Mouse (Mus musculus) spleen, postnatal 4 days (tissue): ENCODE data around the gene B4galt2.

ENCODE experiments used
- DNase-seq, 2 experiments: peaks; one replicate each; pipeline ENCODE4 v3.0.0; 2022; ENCODE audit warnings: low spot score in 2 of 2

Gene B4galt2

DNA sequence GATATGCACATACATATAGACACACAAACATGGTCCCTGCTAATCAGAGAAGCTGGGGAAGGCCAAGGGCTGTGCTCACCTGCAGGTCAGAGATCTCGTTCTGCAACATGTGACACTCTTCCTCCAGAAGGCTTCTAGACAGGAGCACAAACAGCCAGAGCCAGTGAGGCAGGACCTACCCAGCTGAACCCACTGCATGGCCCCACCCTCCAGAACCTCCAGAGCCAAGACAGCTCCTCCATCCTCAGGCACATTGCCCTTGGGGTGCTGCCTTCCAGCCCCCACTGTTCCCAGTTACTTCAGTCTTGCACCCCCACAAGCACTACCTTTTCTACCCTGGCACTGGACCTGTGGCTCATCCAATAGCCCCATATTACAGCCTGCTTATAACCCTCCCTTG lies 12.8 kb downstream of the B4galt2 start:
- no peak for DNase-seq

DNA sequence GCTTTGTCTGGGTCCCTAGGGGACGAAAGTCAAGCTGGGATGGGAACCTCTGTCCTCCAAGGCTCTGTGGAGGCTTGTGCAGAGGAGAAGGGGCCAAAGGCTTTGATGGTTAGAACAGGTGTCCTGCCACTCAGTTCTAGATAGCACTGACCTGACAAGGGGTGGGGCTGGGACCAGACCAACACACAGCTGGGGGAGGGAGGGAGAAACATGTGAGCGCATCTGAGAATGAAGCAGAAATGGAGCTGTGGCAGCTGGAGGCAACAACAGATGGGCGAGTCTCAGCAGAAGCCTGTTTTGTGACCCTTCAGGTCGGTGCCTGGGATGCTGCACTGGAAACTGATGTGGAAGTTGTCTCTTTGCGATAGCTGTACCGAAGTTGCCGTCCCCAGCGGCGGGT lies 14.0 kb downstream of the B4galt2 start:
- DNase-seq: no peak

DNA sequence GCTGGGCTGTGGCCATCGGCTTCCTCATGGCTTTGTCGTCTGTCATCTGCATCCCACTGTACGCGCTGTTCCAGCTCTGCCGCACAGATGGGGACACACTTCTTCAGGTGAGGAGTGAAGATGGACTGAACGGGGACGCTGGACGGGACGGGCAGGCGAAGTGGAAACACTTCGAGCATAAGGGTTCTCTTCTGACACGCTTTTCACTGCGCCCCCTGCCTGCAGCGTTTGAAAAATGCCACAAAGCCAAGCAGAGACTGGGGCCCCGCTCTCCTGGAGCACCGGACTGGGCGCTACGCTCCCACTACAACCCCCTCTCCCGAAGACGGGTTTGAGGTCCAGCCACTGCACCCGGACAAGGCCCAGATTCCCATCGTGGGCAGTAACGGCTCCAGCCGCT lies 15.5 kb downstream of the B4galt2 start:
- DNase-seq: peak; percentile 70 to 84

DNA sequence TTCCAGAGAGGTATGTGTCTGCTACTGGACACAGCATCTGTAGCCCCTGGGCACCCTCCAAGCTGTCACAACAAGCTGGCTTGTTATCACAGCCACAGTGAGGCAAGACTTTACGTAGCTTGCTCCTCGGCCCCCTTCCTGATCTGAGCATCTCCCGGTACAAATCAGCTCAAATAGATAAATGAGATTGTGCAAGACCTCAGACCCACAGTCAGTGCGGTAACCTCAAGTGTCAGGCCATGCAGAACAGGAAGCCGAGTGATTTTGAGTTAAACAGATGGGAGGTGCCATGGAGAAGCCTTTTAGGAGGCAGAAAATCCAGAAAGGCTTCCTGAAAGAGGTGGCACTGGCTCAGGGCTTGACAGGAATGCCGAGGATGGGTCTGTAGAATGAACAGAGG lies 16.3 kb downstream of the B4galt2 start:
- no peak for DNase-seq

DNA sequence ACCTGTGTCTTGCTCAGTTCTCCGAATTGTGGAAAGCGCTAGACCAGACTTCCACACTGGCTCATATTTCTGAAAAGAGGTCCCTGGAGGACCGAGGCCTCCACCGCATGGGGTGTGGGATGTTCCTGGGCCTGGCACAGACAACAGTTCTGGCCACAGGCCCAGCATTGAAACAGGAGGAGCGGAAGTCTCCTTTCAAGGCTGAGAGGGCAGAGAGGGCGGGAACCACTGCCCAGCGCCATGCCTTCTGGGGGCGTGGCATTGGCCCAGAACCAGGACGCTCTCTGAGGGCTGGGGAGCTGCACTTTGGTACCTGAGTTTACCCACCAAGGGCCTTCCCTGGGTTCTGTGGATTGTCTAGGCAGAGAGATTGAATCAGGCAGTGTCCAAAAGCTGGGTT lies 17.2 kb downstream of the B4galt2 start:
- no peak for DNase-seq

DNA sequence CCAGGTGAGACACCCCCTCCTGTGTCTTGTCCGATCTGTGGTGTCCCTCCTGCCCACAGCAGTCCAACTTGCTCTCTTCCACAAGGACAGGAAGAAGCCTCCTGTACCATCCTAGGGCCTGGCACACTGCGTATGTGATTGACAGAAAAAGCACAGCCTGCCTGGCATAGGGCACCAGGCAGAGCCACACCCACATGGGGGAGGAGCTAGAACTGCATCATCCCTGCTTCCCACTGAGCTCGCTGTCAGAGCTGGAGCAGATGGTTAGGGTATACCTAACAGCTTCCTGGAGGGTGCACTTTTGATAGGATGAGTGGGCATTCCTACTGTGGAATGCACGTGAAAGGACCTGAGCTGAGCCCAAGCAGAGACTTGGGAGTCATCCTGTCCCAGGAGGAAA lies 20.5 kb downstream of the B4galt2 start:
- DNase-seq: no peak

DNA sequence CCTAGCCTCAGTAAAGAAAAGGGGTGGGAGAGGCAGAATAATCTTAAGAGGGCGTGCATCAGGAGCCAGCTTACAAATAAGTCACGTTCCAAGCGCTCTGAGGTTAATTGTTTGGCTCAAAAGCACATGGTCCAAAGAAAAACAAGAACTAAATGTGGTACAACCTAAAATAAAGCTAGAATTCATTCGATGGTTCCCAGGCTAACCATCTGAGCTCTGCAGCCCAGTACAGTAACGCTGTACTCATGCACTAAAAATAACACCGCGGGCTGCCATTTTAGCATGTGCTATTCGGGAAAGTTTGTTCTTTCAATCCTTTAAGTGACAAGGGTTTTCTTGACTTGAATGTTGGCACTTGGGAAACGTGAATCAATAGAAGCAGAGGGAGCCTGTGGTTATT lies 22.7 kb downstream of the B4galt2 start:
- DNase-seq: no peak

DNA sequence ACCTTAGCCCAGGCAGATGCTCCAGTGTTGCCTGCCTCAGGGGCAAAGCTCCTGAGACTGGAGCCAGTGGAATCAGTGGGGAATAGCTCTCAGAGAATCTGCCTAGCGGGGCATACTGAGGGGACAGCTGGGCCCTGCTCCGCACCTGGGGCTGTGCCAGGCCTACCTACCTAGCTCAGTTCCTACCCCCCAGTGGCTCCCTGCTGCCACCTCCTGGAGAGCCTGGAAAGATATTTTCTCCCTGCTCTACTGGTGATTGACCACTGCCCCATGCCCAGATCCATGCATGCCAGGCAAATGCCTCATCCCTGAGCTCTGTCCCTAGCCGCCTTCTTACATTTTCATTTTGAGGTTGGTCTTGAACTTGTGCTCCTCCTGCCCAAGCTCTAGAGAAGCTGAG lies 24.5 kb downstream of the B4galt2 start:
- peak; percentile 66 to 86 for DNase-seq

DNA sequence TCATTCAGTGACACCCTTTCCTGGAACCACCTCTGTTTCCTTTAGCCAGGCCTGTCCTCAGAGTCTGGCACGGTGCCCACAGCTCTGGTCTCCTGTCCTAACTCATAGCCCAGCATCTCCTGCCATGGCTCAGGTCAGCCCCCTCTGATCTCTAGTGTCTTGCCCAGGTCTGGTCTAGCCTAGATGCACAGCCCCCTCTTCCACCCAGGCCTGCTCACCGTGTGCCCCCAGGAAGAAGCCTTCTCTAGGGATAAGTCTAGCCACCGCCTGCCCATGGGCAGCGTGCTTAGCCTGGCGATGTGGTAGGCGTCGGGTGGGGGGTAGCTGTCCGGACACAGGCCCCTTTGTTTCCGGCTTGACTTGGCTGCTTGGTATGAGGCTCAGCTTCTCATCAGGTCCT lies 28.1 kb downstream of the B4galt2 start:
- DNase-seq: no peak

DNA sequence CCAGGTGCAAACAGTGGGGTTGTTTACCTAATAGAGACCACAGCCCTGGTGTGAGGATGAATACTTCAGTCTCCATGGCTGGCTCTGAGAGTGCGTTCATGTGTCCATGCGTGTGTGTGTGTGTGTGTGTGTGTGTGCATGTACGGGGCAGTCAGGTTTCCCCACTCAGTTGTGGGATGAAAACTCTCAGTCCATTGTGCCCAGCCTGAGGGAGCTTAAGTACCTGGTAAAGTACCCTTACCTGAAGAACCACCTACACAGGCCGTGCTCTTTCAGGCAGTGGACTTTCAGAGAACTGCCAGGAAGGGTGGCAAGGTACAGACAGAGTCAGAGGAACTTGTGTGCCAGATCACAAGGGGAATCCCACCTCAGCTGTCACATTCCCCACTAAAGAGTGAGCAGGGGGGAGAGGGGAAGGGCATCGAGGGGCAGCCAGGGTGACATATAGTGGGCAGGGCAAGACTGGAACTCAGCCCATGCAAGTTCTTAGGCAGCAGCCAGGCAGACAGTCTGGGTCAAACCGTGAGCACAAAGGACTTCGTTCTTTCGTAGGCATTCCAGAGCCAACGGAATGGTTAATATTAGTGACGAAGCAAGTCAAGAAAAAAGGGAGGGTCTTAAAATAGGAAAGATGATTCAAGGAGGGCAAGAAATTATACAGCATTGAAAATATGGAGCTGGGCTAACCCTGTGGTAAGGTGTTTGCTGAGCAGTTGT lies 31.0 kb downstream of the B4galt2 start:
- no peak for DNase-seq

DNA sequence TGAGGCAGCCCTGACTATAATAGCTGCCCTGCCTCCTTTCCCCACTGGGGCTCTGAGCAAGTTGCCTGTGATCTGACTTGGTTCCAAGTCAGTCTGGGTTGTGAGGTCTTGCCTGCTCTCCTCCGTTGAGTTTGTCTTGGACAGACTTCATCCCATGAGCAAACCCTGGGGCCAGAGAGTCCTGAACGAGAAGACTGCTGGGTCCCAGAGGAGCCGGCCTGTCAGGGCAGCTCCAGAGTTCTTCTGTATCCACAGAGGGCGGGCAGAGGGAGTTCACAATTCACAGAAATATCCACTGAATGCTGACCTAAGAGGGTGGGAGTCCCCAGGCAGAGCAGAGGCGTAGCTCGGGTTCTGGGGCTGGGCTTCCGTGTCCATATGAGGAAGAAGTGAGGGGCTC lies 32.4 kb downstream of the B4galt2 start:
- no peak for DNase-seq

DNA sequence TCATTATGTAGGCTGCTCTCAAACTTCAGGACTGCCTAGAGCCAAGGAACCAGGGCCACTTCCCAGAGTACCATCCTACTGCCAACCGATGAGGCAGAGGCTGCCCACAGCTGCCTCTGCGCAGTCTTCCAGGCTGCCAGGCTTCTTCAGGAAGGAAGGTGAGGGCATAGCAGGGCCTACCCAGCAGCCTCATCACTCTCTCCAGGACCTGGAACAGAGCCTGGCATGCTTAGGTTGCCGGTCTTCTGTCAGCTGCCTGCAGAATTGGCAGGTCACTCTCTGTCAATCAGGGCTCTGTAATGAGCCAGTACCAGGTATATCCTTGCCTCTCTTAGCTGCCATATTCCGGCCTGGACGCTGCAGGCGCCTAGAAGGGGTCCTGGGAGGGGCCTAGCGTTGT lies 33.1 kb downstream of the B4galt2 start:
- no peak for DNase-seq

DNA sequence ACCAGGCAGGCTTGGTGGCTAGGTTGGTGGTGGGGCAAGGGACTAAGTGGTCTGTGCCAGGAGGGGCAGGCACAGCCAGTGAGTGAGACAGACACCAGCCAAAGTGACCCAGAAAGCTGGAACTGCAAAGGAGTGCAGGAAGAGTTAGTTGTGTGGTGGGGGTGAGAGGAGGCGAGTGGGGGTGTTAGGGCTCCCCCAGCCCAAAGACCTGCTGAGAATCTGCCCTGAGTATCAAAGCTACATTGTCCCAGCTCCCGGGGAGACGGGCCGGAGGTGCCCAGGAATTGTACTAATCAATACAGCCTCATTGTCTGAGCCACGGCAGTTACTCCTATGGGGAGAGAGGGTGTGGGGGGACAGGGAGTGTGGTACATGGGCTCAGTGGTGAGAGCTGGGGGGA lies 33.8 kb downstream of the B4galt2 start:
- no peak for DNase-seq

DNA sequence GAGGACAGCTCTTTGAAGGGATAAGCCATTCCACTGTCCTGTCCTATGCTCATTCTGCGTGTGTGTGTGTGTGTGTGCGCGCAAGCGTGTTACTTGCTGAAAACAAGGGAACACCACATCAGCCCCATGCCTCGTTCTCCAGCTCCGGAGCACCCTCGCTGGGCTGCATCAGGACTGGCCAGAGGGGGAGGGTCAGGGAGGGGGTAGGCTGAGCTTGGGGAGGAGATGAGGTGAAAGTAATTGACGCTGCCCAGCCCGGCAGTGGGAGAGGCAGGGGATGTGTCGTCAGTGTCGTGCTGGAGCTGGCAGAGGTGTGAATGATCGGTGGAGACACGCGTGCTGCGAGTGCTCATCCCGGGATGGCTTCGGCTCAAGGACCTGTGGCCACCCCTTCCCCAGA lies 34.2 kb downstream of the B4galt2 start:
- DNase-seq: no peak

DNA sequence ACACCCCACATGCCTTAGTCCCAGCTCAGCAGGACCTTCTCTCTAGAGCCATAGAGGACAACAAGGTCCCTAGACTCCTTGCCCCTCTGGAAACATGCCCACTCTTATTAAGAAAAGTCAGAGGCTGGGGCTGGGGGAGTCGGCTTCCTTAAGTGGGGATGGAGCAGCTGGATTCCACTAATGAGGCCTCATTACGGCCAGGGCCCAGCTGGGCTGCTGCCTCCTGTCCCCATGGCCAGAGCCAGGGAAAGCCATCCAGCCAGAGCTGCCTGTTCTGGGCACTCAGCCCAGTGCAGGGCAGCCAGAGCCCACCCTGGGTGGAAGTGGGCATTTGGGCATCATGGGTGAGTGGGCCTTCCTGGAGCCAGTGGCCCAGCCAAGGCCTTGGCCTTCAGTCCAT lies 36.3 kb downstream of the B4galt2 start:
- DNase-seq: no peak

DNA sequence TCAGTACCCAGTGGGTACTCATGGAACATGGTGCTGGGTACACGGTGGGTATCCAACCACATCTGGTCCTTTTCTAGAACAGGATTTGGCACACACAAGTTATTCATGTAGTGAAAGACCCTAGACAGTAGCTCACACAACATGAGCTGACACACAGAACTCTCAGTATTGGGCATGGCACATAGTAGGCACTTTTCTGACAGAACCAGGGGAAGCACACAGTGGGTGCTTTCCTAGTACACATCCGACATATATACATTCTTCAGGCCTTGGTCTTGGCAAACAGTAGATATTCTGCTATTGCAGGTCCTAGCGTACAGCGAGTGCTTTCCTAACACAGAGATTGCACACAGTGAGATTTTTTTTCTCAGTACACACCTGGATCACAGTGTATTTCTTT lies 37.0 kb downstream of the B4galt2 start:
- no peak for DNase-seq

DNA sequence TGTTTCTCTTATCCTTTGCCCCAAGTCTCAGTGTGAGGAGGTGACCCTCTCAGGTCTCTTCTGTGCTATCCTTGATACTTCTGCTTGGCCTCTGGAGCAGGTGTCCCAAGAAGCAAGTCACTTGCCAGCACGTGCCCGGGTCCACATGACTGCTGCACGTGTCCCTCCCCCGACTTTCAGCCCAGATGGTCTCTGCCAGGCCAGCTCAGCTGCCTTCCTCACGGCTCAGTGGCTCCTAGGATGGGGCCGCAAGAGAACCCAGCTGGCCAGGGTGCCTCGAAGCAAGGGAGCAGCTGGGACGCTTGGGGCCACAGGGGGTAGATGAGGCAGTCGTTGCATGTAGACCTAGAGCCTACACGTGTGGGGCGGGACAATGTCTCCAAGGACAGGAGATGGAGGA lies 38.0 kb downstream of the B4galt2 start:
- DNase-seq: no peak

DNA sequence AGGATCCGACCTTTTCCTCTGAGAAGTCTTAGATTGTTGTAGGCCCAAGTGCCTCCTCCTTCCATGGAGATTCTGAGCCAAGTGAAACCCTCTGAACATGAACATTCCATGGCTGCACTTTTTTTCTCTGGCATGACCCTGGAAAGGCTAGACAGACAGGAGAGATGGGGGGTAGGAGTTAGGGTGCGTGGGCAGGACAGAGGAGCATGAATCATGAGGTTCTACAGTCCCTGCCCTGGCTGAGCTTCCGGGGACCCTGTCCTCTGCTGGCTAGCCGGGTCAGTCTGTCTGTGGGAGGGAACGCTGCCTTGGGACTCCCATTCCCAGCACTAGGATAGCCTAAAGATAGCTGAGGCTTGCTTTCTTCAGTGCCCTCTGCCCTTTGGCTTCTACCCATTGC lies 38.8 kb downstream of the B4galt2 start:
- DNase-seq: no peak

DNA sequence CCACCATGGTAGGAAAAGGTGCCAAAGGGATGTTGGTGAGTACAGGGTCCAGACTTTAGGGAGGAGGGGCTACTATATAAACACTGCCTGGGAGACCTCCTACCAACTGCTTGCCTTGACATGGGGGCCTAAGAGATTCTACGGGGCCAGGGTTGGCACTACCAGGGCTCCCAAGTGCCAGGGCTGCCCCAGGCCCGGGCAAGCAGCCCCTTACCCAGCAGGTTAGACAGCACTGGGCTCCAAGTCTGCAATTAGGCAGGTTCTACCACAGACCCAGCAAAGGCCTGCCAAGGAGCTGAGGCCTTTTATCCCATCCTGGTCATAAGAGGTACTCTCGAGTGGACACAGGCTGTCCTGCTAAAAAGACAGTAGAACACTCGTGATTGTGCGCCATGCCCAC lies 40.2 kb downstream of the B4galt2 start:
- DNase-seq: no peak

DNA sequence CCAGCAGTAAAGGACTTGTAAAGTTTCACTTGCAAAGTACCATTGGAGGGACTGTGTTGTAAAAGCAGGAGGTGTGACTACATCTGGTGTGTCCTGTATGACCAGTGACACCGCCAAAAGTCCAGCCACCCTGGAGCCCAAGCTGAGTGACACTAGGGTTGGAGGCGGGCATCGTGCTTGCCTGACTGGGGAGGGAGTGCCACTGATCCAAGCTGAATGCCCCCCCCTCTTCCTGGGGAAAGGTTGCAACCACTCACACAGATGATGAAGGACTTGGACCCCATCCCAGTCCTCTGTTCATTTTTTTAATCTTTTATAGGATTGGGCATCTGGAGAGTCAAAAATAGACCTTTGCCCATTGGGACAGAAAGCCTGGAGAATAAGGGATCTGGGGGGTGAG lies 41.7 kb downstream of the B4galt2 start:
- no peak for DNase-seq

DNA sequence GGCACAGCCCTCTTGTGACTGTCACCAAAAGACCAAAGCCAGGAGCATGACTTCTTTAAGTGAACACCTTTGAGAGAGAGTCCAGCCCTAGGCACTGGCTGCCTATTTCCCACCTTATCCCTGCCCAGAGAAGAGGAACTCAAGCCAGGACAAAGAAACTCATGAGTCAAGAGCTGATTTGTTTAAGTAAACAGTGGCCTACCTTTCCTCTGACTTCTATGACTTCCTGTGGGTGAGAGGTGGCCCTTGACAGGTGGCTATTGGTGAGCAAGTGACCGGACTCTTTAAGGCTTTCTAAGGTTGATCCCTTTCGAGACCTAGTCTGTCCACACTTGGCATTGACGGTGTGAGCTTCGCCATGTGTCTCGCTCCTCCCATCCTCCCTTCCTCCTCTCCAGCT lies 42.5 kb downstream of the B4galt2 start:
- DNase-seq: no peak

DNA sequence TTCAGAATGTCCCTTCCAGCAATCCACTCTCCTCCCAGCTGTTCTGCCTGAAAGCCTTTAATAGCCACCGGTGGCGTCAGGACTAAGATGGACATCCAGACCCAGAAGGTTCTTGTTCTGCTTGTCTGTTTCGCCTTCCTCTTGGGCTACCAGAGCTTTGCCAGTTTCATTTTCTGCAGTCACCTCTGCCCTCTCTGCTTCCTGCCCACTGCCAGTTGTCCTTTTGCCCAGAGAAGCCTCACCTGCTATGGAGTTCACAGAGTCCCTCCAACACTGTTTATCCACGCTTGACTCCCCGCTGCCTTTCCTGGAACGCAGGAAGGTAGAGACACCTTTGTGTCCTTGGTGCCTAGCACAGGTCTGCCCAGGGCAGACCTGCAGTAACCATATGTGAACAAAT lies 43.9 kb downstream of the B4galt2 start:
- DNase-seq: peak in 1 of 2 experiments; percentile 11

DNA sequence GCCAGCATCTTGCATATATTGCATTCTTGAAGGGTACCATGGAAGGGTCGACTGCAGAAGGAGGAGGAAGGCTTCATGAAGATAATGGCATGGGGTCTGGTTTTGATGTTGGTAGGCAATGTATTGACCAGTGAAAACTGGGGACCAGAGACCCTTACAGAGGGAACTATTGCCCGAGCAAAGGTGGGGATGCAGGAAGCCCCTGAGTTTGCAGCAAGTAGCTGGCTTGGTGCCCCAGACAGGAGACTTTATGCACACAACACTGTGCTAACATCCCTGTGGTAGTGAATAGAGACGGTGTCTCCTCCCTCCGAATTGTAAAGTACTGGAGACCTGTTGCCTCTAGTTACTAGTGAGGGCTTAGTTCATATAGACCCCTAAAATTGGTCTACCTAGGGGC lies 46.0 kb downstream of the B4galt2 start:
- peak in 1 of 2 experiments; percentile 12 for DNase-seq

DNA sequence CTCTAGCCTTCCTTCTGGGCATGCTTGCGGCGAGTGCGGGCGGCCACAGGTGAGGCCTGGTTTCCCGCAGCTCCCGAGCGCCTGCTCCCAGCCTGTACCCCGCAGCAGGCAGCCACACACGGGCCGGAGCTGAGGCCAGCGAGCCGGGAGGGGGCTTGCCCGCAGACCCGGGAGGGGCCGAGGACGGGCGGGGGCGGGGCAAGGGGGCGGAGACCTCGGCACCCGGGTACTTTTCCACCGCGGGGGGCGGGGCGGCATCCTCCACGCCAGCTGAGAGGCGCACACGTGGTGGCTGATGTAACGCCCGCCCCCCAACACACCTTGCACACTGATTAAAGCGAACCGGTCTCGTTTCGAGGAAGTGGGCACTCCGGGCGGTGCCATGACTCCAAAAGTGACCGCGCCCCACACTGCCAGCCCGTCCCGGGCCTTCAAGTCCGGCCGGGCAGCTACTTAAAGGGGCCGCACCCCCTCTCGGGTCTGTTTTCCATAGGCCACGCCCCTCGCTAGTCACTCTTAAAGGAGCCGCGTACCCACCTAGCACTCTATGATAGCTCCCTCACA lies 47.0 kb downstream of the B4galt2 start:
- peak; percentile 90 to 95 for DNase-seq
